Mouse (Mus musculus): Measurements from ENCODE around the gene Olfr195.
"Not testable (repeated sequence)": the region's sequence is repeated elsewhere in the genome, so short reads cannot be mapped to it uniquely, and the experiment has no call there.

Olfr195 gene

DNA sequence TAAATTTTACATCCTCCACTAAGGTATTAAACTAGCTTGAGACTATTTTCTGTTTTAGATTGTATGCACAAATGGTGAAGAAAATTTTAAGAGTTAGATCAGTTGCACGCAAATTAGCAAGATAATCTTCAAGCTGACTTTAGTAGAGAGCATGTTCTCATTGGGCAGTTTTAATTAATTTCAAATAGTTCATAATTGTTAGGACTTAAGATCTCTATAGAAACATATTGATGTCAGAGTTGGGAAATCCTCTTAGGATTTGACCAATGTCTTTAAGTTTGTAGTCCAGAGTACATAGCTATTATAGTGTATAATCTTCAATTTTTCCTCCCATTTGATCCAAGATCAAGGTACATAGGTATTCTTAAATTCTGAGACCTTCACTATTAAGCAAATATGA is at the start of gene Olfr195:
Olfr195 (plus strand) TSS at position 301 of the 400 bp plus-strand sequence.
- DNase-seq (ENCODE audit: low read depth, low spot score): no peak

- no peak for DNase-seq (ENCODE audit: low read depth, low spot score)
Measured at GRCm38 (mm10) chr16:59105312-59105711, 41.5 kb upstream of the Olfr195 start.

- DNase-seq (ENCODE audit: low read depth, low spot score): not testable (repeated sequence)
Measured at GRCm38 (mm10) chr16:59108522-59108921, 38.3 kb upstream of the Olfr195 start.

DNA sequence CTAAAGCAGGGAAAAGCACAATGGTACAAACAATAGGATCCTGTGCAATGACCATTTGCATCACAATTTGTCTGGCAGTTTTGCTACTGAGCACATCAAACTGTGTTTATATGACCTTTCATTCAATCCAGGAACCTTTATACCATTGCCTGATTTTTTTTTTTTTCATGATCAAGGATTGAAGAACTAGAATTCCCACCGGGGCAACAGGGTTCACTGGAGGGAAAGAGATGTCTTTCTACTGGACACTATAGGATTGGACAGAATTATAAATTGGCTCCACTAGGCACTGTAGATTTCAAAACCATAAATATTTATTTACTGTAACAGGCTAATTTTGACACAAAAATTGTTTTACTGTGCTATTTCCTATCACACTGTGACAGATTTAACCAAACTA is 35.1 kb upstream of the Olfr195 start, which contains the start of gene Olfr193:
Olfr193 (minus strand) TSS at position 101 of the 400 bp plus-strand sequence.
- no peak for DNase-seq (ENCODE audit: low read depth, low spot score)

GRCm38 (mm10) chr16:59120969-59121368 is 25.9 kb upstream of the Olfr195 start, which contains the start of gene Olfr194:
Gene Olfr194 (minus strand): TSS chr16:59121069.
- DNase-seq (ENCODE audit: low read depth, low spot score): no peak

GRCm38 (mm10) chr16:59130740-59131139 is 16.1 kb upstream of the Olfr195 start:
- DNase-seq (ENCODE audit: low read depth, low spot score): no peak

GRCm38 (mm10) chr16:59141105-59141504 is 5.7 kb upstream of the Olfr195 start:
- DNase-seq (ENCODE audit: low read depth, low spot score): no peak

GRCm38 (mm10) chr16:59151996-59152395 is 5.2 kb downstream of the Olfr195 start:
- DNase-seq (ENCODE audit: low read depth, low spot score): no peak

DNA sequence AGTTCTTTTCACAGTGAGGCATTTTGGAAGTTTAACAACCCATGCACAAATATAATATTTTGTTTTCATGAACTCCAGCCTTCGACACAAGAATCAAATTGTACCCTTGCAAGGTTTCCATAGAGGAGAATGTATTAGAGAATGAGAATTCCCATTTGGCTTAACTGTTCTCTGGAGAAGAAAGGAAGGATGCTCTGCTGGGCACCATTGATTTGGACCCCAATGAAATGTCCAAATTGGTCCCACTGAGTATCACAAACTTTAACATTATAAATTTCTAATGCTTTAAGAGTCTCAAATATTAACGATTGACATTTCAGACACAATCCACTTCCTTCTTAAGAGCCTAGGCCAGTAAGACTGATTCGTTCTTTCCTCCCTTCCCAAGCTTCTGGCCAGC is 23.5 kb downstream of the Olfr195 start, which contains the start of gene Olfr196:
Olfr196 (minus strand) TSS at position 101 of the 400 bp plus-strand sequence.
- no peak for DNase-seq (ENCODE audit: low read depth, low spot score)

Measured in brain, embryonic 18.5 days (tissue).